Mouse (Mus musculus) lung, adult 10 weeks (tissue): ENCODE data around the gene Ms4a10. TPM values are rescaled to one million over a fixed set of nuclear protein-coding genes. Genes with fewer than 3 reads are reported as not detected.

ENCODE experiments used
- polyA plus RNA-seq: library from polyadenylated mRNA; stranded (reverse); fragments of 350-450 nt; fragmentation: Illumina TruSeq; extraction: RNeasy Lipid Tissue Mini Kit (QIAGEN cat#74804); gene quantifications from one replicate; pipeline ENCODE4 v1.2.3, GENCODE M21; 2014; ENCODE audit warnings: low read depth, low replicate concordance; ENCODE audit not compliant: insufficient read depth

Ms4a10 gene
- polyA plus RNA-seq, result not detected

DNA sequence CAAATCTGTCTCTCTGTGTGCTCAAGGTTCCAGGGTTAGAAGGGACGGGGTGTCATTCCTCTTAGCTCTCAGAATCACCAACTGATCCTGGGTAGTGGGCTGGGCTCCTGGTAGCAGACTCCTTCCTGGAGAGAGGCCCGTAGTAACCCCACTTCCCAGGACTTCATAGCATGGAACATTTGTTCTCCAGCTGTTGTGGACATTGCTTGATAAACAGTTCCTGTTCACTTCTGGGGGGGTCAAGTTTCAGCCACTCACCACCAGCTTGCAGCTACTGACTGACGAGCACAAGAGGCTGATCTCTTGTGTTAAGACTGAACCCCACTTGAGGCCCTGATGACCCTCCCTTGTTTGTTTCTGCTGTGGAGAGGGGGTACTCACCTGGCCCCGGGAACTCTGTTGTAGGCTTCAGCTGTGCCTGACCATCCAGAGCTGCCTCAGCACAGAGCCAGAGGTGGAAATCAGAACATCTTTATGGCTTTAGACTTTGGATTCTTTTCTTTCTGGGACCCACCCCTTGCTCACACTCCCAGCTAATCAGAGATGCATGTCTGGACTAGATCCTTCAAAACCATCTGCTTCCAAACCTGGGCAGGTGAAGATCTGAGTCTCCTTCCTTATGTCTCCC is at the start of gene Ms4a10:
TSS of gene Ms4a10 (minus strand) at position 433 of the 628 bp plus-strand sequence.

DNA sequence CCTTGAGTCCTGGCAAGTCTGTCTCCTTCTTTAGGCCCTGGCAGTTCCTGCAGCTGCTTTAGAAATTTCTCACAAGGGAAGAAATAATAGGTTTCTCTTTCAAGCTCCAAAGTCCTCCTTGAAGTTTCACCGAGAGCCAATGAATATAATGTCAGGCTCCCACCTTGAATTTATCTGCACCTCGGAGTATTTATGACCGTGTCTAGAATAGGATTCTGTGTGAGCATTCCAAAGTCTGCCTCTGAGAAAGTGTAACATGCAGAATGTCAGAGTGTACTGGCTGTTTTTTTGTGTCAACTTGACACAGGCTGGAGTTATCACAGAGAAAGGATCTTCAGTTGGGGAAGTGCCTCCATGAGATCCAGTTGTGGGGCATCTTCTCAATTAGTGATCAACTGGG is 43.4 kb upstream of the Ms4a10 start, which contains the start of gene Ms4a18:
TSS of gene Ms4a18 (minus strand) at position 141 of the 400 bp plus-strand sequence.

DNA sequence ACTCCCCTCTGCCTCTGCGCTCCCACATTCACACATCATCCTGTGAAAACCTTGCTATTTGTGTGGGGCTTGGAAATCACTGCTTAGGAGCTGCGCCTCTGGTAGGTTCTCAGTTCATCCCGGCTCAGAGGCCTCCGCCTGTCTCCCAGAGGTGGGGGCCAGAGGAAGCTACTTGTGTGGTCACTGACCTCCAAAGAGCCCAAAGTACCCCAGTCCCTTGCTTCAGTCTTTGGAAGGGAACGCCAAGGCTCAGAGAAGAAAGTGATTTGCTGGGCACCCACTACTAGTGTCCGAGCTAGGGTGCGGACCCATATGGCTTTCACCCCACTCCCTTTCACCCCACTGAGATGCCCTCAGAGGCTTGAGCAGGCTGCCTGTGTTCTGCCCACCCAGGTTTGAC is 18.7 kb upstream of the Ms4a10 start, which contains the start of gene Ms4a15:
TSS of gene Ms4a15 (minus strand) at position 101 of the 400 bp plus-strand sequence.

DNA sequence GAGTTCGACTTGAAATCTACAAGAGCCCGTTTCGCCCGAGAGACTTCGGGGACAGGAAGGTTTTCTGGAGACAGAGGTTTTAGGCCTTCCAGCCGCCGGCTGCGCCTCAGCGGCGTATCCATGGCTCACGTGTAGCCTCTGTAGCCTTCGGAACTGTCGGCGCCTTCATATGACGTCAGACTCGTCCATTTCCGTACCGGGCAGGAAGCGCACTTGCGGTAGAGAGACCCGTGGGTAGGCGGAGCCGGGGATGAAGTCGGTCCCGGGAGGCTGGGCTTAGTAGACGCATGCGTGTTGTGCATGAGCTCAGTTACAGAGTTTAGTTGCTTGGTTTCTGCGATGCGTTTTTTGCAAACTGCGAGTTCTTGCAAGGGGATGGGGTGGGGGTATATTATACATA is 25.4 kb downstream of the Ms4a10 start, which contains the start of gene Ccdc86:
TSS of gene Ccdc86 (minus strand) at position 155 of the 400 bp plus-strand sequence.

DNA sequence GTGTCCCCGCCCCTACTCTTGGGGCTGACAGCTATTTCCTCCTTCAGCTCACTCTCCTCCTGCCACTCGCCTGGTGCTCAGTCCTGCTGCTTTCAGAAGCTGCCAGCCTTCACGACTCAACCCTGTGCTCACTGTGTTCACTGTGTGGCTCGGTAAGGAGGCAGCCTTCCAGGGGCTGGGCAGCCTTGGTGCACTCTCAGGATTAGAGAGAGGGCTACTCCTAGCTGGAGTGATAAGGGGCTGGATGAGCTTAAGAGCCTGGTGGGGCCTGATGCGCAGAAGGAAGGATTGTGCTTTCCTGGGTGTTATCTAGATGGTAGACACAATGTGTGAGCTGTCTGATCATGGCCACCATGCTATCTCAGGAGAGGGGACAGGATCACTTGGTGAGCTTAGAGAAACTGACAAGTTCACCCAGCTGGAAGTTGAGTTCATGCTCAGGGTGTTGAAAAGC is 37.3 kb downstream of the Ms4a10 start, which contains the start of gene Ptgdr2:
TSS of gene Ptgdr2 (plus strand) at position 51 of the 454 bp plus-strand sequence.

DNA sequence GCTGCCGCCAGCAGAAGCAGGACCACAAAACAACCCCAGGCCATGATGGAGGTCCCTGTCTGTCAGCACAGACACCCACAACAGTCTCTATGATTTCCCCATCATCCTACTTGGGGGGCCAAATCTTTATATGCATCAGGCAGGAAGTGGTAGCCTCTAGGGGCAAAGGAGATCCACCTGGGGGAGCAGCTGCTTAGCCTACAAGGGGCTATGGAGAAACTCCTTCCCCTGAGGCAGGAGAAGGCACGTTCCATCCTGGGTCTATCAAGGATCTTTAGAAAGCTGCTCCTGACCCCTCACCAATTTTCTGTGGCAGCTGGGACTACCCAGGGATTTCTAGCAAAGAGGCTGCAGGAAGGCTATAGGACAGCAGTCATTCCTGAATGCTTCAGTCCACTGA is 53.9 kb downstream of the Ms4a10 start, which contains the start of gene Zp1:
TSS of gene Zp1 (minus strand) at position 101 of the 400 bp plus-strand sequence.

Other genes starting within 250 kb of the Ms4a10 start
- gene Cd5, start 235.7 kb downstream of the Ms4a10 start, polyA plus RNA-seq, result 2.3 TPM
- gene Cd6, start 144.6 kb downstream of the Ms4a10 start, polyA plus RNA-seq, result 1.6 TPM
- gene Slc15a3, start 134.9 kb downstream of the Ms4a10 start, polyA plus RNA-seq, result 9.9 TPM
- gene Tmem132a, start 104.7 kb downstream of the Ms4a10 start, polyA plus RNA-seq, result 5.2 TPM
- gene Tmem109, start 92.7 kb downstream of the Ms4a10 start, polyA plus RNA-seq, result 130 TPM
- gene Prpf19, start 79.4 kb downstream of the Ms4a10 start, polyA plus RNA-seq, result 53.5 TPM
- not detected for gene Zp1, start 54.0 kb downstream of the Ms4a10 start, polyA plus RNA-seq
- 0.33 TPM for gene Ptgdr2, start 37.5 kb downstream of the Ms4a10 start, polyA plus RNA-seq
- gene Ccdc86, start 25.4 kb downstream of the Ms4a10 start, polyA plus RNA-seq, result 4.2 TPM
- 0.55 TPM for gene Ms4a15, start 18.6 kb upstream of the Ms4a10 start, polyA plus RNA-seq
- not detected for gene Ms4a18, start 43.4 kb upstream of the Ms4a10 start, polyA plus RNA-seq
- gene Ms4a8a, start 106.4 kb upstream of the Ms4a10 start, polyA plus RNA-seq, result 20.7 TPM
- gene 1700017D01Rik, start 156.2 kb upstream of the Ms4a10 start, polyA plus RNA-seq, result not detected
- not detected for gene 1700025F22Rik, start 190.7 kb upstream of the Ms4a10 start, polyA plus RNA-seq
- not detected for gene Ms4a13, start 222.1 kb upstream of the Ms4a10 start, polyA plus RNA-seq